Mouse (Mus musculus): ENCODE results near the gene Tnk1.
"Not testable (repeated sequence)": the region's sequence is repeated elsewhere in the genome, so short reads cannot be mapped to it uniquely, and the experiment has no call there.

Tnk1 gene

DNA sequence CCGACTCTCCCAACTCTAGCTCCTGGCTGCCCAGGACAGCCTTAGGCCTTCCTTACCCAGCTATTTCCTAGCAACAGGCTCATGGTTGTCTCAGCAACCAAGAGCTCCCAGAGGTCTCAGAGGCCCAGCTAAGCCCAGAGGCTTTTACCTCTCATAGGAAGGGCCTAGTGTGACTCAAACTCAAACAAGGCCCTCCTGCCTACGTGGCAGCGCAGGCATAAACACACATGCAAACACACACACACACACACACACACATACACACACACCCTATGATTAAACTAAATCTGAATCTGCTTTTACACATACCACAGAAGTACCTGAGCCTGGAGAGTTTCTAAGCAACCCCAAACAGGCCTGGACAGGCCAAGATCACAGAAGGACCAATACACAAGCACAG, 19.9 kb upstream of the Tnk1 start:
- DNase-seq, result no peak

DNA sequence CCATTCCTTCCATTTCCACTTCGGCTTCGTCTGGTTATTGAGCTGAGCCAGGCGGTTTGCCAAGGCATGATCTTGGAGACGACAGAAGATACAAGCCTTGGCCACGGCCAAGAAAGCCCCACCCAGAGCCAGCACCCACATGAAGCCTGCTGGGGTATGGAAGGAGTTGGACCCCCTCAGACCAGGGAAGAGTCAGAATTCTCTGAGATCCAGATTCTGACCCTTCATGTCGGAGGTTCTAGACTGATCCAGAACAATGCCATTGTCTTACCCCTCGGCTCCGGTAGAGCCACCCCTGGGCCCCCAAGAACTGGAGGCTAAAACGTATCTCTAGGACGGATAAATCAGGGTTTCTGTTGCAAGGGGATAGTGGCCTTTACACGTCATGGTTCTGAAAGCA, 19.3 kb upstream of the Tnk1 start, which contains the start of gene Tmem95:
TSS of gene Tmem95 (minus strand) at position 141 of the 400 bp plus-strand sequence.
- DNase-seq, result no peak

DNA sequence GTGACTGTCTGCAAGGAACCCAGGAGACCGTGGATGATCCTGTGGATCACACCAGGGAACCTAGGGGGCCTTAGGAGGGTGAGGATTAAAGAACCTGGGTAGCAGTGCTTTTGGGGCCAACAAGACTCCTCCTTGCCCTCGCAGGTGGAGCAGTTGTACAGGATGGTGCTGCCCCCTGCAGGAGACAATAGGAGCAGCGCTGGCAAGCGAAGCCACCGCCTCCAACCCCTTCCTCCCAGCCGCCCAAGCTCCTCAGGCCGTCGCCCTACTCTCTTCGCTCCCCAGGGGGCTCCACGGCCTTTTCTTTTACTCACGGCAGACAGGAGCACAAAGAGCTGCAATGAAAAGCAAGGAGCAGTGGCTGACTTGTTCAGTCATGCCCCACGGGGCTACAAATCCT, 18.3 kb upstream of the Tnk1 start:
- DNase-seq, result peak; percentile 88 to 90

DNA sequence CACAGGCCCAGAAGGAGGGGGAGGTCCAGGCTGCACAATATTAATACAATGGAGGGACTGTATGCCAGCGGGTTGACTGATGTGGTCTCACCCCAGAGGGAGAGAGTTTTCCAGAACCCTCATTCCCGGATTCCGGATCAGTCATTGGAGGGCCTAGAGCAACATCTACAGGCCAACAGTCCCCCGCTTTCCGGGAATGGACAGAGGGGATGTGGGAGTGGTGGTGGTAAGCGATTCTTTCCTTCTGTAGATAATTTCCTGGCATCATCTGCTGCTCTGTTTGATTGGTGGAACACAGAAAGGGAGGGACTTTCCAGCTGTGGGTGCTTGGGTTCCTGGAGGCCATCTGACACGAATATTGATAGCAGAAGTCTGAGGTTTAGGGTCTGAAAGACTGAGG, 17.7 kb upstream of the Tnk1 start:
- peak; percentile 80 to 85 for DNase-seq

DNA sequence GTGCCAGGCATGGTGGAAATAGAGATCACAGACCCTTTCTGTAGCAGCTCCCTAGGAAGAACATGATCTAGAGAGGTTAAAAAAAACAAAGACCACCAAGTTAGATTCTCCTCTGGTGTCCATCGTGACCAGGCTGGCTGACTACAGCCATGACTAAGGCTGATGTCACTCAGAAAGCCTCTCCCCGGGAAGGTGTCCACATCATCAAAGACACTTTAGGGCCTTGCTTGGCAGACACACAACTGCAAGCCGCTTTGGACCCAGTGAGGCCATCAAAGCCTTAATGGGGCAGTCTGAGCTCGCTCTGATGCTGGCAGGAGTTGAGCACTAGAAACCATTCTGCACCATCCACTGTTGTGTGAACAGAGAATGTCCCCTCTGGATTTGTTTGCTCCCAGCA, 13.9 kb upstream of the Tnk1 start:
- no peak for DNase-seq

DNA sequence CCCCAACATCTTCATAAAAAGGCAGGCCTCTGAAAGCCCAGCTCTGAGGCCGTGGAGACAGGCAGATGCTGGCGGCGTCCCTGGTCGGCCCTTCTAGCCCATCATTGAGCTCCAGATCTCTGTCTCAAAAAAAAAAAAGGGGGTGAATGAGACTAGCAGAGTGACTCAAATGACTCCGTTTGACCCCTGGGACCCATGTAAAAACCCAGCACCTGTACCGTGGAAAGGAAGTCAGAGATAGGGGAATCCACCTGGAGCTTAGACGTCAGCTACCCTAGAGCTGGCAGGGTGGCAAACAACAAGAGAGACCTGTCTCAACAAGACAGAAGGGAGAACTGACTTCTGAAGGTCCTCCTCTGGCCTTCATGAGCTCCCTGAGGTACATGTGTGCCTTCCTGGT, 13.3 kb upstream of the Tnk1 start:
- DNase-seq, result no peak

DNA sequence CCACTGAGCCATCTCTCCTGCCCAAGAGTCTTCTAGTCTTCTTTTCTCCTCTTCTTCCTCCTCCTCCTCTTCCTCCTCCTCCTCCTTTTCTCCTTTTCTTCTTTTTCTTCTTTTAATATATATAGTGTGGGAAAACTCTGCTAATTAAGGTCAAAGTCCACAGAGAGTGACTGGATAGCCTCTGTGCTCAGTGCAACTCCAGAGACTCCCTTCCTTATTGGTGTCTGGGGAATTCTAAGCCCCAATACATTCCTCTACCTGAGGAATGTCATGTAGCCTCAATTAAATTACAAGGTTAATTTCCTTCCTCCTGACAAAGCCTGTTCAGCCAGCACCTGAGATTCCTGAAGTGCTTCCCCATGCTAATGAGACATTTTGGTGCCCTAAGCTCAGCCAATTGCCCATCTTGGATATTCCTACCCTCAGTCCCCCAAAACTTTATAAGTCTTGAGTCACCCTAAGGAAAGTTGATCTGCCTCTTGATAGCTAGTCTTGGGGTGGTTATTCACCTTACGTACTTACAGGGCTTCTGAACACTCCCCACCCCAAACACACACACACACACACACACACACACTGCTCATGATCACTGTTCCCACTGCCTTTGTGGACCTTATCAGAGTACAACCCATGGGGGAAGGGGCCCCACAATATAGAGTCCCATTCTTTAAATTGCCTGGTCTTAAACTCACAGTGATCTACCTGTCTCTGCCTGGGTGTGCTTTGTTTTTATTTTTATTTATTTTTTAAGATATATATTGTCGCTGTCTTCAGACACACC, 11.9 kb upstream of the Tnk1 start:
- DNase-seq, result no peak

DNA sequence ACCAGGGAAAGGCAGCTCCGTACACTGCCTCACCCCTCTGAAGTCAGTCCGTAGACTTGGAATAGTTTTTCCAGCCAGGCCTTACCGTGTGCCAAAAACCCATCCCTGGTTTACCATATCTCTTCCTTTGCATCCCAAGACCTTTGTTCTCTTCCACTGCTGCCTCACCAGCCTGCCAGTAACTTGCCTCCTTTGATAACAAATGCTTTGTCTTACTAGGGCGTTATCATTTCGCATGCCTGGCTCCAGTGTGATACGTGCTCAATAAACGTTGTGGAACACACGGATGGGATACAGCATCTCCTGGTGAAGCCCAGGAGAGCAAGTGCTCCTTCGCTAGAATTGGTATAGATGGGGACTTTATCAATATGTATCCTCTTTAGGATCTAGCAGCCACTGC, 8.8 kb upstream of the Tnk1 start:
- peak; percentile 49 to 61 for DNase-seq

DNA sequence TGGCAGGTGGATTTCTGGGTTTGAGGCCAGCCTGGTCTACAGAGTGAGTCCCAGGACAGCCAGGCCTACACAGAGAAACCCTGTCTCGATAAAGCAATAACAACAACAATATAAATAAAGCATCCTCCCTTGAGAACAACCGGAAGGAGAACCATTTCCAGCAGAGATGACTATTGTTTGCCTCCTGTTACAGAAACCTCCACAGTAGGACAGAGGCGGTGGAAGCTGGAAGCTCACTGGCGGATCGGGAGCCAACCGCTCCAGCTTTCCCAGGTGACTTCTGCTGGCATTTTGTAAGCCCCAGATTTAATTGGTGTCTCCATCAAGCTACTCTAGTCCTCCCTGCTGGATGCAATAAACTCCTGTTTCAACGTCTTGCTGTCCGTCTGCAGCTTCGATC, 7.0 kb upstream of the Tnk1 start:
- no peak for DNase-seq

DNA sequence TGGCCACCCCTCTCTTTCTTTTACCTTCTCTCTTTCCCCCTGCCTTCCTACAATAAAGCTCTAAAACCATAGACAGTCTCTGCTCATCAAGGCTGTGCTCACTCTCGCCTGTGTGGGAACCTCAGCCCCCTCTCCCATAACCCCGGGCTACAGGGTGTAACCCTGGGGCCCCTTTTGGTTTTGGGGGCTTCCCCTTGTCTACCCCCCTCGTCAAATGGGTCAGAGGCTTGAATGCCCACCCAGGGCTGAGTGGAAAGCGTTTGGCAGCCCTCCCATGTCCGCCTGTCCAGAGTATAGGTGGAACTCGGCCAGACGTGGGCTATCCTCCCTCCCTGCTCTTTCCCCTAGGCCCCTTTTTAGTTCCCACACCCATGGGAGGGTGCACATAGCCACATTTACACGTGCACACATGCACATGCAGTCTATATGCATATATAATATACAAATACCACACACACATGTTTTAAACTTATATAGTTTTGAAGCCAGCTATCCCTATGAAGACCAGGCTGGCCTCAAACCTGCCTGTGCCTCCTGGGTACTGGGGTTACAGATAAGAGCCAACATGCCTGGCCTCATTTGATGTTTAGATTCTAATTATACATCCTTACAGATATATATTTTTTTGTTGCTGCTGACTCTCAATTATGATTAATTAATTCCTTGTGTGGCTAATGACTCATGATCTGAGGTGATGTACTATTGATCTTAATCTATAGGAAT, 5.8 kb upstream of the Tnk1 start:
- no peak for DNase-seq

DNA sequence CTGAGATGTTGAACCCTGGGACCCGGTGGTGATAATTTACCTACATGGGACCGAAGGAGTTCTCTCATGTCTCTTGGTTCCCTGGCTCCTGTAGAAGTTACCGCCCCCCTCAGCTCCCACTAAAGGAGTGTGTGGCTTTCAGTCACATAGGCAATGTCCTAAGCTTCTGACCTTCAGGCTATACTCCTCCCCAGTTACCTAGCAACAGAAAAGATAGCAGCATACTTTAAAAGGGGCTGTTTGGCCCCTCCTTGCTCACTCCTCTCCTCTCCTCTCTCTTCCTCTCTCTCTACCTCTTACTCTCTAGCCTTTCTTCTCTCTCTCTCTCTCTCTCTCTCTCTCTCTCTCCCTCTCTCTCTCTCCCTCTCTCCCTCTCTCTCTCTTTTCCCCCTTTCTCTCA, 5.2 kb upstream of the Tnk1 start:
- DNase-seq, result not testable (repeated sequence)

DNA sequence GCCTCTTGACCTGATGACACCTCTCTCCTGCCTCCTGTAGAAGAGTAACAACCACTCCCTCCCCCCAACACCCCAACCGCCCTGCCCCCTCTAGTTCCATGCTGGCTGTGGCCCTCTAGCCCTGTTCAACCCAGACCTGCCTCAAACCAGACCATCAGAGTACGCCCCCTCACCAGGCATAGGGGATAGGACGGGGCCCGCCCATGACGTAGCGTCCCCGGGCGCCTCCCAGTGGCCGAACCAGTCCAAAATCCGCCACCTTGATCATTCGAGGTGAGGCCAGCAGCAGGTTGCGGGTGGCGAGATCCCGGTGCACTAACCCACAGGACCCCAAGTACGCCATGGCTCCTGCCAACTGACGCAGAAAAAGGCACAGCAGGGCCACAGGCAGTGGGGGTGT, 3.2 kb downstream of the Tnk1 start:
- peak in 1 of 2 experiments; percentile 46 for DNase-seq

DNA sequence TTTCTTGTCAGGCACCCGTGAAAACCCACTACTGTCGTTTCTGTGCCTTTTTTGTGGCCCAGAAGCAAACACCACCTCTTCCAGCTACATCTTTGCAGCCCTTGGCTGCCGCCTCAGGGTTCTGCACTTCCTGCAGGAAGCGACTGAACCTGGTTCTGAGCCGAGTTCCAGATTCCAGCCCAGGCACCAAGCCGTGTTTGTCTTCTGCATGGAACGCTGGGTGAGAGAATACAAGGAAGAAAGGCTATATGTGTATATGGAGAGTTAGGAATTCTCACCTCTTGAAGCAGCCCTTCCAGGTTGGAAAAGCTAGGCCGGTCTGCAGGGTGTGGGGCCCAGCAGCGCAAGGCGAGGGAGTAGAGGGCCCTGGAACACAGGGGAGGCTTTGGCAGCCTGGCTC, 3.9 kb downstream of the Tnk1 start:
- DNase-seq, result no peak

DNA sequence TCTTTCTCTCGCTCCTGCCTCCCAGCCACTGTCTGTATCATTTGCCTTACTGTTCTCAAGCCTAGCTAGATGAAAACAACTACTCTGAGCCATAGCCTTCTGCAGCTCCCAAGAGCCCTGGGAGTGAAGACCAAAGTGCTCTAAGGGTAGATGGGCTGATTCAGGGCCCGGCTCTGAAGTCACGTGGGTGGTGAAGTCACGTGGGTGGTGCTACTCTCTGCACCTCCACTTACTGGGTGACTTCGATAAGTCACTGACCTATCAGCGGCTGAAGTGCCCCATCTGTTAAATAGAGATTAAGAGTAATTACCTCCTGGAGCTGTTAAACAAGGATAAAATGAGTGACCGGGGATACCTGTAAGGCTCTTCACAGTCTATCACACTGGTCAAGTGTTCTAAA, 4.5 kb downstream of the Tnk1 start:
- no peak for DNase-seq

DNA sequence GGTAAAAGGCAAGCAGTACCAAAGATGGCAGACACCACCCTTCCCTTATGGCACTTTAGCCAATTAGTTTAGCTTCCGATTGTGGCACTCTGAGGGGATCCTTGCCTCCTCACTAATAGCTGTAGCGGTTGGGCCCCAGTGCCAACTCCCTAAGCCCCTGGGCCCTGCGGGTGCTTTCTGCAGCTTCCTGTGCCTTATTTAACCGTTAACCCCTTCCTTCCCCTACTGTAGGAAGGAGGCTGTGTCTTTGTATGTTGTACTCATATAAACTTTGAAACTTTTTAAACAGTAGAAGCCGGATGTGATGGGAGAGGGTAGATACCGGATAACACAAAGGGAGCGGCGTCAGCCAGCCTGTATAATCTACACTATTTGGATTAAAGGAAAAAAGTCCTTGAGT, 7.8 kb downstream of the Tnk1 start:
- DNase-seq, result no peak

DNA sequence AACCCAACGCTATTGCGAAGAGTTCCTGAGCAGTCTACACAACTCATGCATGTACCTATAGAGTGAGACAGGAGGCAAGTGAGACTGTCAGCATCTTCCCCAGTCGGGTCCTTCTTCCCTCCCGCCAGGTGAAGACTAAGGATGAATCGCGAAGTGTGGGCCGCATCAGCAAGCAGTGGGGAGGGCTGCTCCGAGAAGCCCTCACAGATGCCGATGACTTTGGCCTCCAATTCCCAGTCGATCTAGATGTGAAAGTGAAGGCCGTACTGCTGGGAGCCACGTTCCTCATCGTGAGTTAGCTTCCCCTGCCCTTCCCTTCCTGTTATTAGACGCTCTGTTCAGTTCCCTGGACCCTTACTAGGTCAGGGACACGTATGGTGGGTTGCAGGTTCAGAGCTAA, 8.6 kb downstream of the Tnk1 start:
- DNase-seq, result no peak

DNA sequence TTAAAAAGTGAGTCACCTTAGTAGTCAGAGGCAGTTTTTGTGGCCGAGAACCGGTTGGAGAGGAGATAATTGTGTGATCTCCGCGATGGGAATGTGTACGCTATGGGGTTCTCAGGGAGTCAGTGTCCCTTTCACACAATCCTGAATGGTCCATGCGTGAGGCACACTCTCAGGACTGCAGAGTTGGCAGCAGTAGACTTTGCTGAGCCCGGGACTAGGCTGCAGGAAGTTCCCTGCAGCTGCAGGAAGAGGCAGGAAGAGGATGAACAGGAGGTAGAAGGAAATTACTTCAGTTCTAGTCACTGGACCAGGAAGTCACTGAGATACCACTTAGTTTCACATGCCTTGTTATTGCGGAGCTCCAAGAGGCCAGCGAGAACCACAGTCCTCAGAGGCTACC, 9.4 kb downstream of the Tnk1 start:
- no peak for DNase-seq

DNA sequence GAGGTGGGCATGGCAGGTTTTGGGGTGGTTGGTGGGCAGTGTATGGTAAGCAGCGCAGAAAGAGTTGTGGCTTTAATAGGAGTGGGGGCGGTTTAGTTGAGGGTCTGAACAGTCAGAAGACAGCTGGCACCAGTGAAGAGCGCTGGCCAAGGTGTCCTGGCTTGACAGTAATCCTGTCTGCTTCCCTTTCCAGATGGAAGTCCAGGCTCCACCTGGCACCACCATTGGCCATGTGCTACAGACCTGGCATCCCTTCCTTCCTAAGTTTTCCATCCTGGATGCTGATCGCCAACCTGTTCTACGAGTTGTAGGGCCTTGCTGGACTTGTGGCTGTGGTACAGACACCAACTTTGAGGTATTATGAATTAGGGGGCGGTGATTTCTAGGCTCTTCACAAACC, 10.5 kb downstream of the Tnk1 start:
- no peak for DNase-seq

DNA sequence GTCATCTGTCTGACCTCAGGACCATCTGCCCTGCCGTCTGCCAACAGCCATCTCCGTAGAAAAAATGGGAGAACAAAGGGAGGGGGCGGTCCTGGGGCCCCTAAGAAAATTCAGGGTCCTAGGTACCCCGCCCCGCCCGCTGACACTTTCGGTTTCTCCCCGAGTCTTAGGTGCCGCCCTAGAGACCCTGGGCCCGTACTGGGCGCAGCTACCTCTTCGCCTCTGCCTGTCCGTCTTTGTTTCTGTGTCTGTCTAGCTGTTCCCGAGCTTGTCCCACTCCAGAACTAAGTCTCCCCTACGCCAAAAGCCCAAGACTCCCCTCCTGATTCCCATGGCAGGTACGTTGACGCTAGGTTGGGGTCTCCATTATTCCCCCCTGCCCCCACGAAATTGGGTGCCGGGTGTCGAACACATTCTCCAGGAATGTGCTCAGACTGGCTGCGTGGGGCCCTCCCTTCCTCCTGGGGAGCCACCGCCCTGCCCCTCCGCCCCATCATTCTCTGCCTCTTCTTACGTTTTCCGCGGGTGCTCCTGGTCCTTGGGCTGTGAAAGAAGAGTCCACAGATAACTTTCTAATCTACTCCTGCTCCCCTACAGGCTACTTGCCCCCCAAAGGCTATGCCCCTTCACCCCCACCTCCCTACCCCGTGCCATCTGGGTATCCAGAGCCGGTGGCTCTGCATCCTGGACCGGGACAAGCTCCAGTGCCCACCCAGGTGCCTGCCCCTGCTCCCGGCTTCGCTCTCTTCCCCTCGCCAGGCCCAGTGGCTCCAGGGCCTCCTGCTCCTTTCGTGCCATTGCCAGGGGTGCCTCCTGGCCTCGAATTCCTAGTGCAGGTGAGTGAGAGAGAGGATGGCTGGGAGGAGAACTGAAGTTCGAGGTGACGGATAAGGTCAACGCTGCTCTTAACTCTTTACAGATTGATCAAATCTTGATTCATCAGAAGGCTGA, 11.5 kb downstream of the Tnk1 start:
- peak; percentile 46 to 53 for DNase-seq

DNA sequence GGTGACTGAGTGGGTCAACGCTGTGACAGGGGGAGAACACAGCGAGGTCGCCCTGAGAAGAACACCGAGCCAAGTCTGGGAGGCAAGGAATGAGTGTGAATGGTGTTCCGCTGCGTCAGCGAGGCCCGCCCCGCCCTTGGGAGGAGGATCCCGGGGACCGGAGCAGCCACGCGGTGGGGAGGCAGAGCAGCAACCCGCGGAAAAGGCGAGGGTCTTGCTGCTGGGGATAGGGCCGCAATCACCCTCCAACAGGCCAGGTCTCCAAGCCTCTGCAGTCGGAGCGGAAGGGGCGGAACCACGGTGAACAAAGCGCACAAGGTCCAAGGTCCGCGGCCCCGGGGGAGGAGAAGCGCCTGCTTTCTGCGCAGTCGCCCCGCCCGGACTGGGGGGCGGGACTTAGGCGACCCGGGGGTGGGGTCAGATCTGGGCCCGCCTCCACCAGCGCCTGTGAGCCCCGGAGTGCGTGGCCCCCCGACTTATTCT, 12.3 kb downstream of the Tnk1 start, which contains the start of gene Plscr3:
TSS of gene Plscr3 (plus strand) at position 179 of the 483 bp plus-strand sequence.
- peak; percentile 91 to 92 for DNase-seq

DNA sequence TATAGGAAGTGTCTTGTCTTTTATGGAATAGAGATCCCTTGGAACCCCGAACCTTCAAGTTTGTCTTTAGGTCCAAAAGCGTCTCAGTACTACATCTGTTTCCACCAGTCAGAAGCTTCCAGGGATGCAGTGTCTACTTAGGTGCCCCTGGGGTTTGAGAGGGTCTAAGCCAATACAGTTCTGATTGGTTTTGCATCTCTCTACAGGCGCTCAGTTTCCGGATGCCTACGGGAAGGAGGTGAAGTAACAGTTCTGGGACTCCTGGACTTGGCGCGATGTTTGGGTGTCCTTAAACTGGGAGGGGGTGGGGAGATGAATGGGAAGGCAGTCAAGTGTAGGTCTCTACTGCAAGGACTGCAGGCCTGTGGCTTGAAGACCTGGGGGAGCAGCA, 19.8 kb downstream of the Tnk1 start:
- DNase-seq, result peak; percentile 27 to 48

DNA sequence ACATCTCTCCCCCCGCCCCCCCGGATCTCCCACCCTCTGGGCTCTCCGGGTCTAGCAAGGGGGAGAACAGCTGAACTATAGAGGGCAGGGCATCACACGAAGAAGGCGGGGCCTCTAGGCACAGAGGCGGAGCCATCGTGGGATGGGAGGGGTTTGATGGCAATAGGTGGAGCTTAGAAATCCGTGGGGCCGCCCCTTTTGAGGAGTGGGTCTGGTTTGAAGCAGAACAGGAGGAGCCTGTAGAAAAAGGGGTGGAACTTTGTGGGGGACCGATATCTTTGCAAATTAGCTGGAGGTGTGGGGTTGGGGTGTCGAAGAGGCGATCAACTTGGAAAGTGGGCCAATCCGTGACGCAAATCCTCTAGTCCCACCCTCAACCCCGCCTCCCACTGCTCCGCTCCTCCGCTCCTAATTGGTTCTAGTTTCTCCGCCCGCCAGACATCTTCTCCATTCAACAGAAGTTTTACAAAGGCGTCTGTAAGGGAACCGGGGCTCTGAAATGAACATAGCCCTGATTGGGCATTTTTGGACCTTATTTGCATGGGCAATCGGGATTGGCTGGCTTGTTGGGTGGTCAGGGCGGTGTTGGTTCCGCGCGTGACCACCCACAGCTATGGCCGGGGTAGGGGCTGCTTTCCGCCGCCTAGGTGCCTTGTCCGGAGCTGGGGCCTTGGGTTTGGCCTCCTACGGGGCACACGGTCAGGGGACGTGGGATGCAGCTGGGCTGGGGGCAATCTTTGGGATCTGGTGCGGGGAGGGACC, 20.4 kb downstream of the Tnk1 start, which contains the start of gene Tmem256:
TSS of gene Tmem256 (plus strand) at position 563 of the 762 bp plus-strand sequence.
- DNase-seq, result peak; percentile 97 to 98
